Mouse (Mus musculus): ENCODE measurements around the gene Magi1. TPM values are rescaled to one million over a fixed set of nuclear protein-coding genes. Genes with fewer than 3 reads are reported as not detected.

The Magi1 gene
- total and polyA plus RNA-seq, 3 experiments, result not detected

- no peak overlapping the region for H3K27ac ChIP-seq (ENCODE audit: control insufficient read depth, low read depth, low read length)
- no peak overlapping the region for H3K9ac ChIP-seq (ENCODE audit: control insufficient read depth, low read depth, low read length, poor library complexity, severe bottlenecking)
- H3K36me3 ChIP-seq (ENCODE audit: control insufficient read depth in 1 of 2, insufficient read depth in 2 of 2, low read length in 2 of 2), result no peaks in the 10 kb centered on the region
- no peaks in the 10 kb centered on the region for H3K4me1 ChIP-seq (ENCODE audit: control insufficient read depth in 1 of 2, insufficient read depth in 2 of 2, low read length in 2 of 2)
- no peaks in the 10 kb centered on the region for H3K27me3 ChIP-seq (ENCODE audit: control insufficient read depth in 1 of 2, insufficient read depth in 2 of 2, low read length in 2 of 2)
- H3K4me3 ChIP-seq (ENCODE audit: control insufficient read depth in 1 of 2, insufficient read depth in 1 of 2, low read depth in 2 of 2, low read length in 2 of 2), result no peak overlapping the region
- H3K9me3 ChIP-seq (replicated peaks; ENCODE audit: insufficient read depth, low read length), result no peaks in the 10 kb centered on the region
- no peak for TF ChIP-seq RAD21 (IDR thresholded peaks at IDR 0.05; ENCODE audit: low read depth, low read length)
- TF ChIP-seq MAZ (IDR thresholded peaks at IDR 0.05; ENCODE audit: low read depth, low read length), result no peak
- TF ChIP-seq CTCF (IDR thresholded peaks at IDR 0.05 in 2 of 3, conservative IDR thresholded peaks at IDR 0.05 in 1 of 3; ENCODE audit: control insufficient read depth in 1 of 3, insufficient read depth in 1 of 3, low read depth in 2 of 3, low read length in 3 of 3, poor library complexity in 1 of 3, severe bottlenecking in 1 of 3), result no peak
- TF ChIP-seq UBTF (IDR thresholded peaks at IDR 0.05; ENCODE audit: borderline replicate concordance, insufficient read depth, low read depth, low read length), result no peak
- no peak for TF ChIP-seq MEF2A (IDR thresholded peaks at IDR 0.05; ENCODE audit: extremely low read depth, insufficient replicate concordance, low read depth, low read length, poor library complexity, severe bottlenecking)
- no peak for DNase-seq (ENCODE audit: low read depth, low spot score)
- no peaks in the 10 kb centered on the region for H3K79me2 ChIP-seq (ENCODE audit: control insufficient read depth, insufficient read depth, low read length, poor library complexity)
Measured at GRCm38 (mm10) chr6:94111833-94112232, 171.9 kb downstream of the Magi1 start.

GRCm38 (mm10) chr6:94107401-94108107 lies 176.2 kb downstream of the Magi1 start:
- H3K27ac ChIP-seq (ENCODE audit: control insufficient read depth, low read depth, low read length), result no peak overlapping the region
- no peak overlapping the region for H3K4me3 ChIP-seq (ENCODE audit: control insufficient read depth in 1 of 2, insufficient read depth in 1 of 2, low read depth in 2 of 2, low read length in 2 of 2)
- no peaks in the 10 kb centered on the region for H3K79me2 ChIP-seq (ENCODE audit: control insufficient read depth, insufficient read depth, low read length, poor library complexity)
- no peak for DNase-seq (ENCODE audit: low read depth, low spot score)
- no peaks in the 10 kb centered on the region for H3K4me1 ChIP-seq (ENCODE audit: control insufficient read depth in 1 of 2, insufficient read depth in 2 of 2, low read length in 2 of 2)
- H3K9ac ChIP-seq (ENCODE audit: control insufficient read depth, low read depth, low read length, poor library complexity, severe bottlenecking), result no peak overlapping the region
- no peaks in the 10 kb centered on the region for H3K9me3 ChIP-seq (replicated peaks; ENCODE audit: insufficient read depth, low read length)
- no peak for TF ChIP-seq KAT2A (conservative IDR thresholded peaks at IDR 0.05; ENCODE audit: low read depth, low read length)
- TF ChIP-seq RAD21 (IDR thresholded peaks at IDR 0.05; ENCODE audit: low read depth, low read length), result no peak
- TF ChIP-seq TBP (IDR thresholded peaks at IDR 0.05; ENCODE audit: low read depth, low read length), result no peak
- no peak for TF ChIP-seq MEF2A (IDR thresholded peaks at IDR 0.05; ENCODE audit: extremely low read depth, insufficient replicate concordance, low read depth, low read length, poor library complexity, severe bottlenecking)
- TF ChIP-seq ZKSCAN1 (IDR thresholded peaks at IDR 0.05; ENCODE audit: low read depth, low read length), result no peak
- TF ChIP-seq CTCF (IDR thresholded peaks at IDR 0.05 in 2 of 3, conservative IDR thresholded peaks at IDR 0.05 in 1 of 3; ENCODE audit: control insufficient read depth in 1 of 3, insufficient read depth in 1 of 3, low read depth in 2 of 3, low read length in 3 of 3, poor library complexity in 1 of 3, severe bottlenecking in 1 of 3), result no peak
- TF ChIP-seq EP300 (IDR thresholded peaks at IDR 0.05; ENCODE audit: low read depth in 1 of 2, low read length in 2 of 2), result no peak
- TF ChIP-seq SMC3 (IDR thresholded peaks at IDR 0.05; ENCODE audit: low read depth, low read length), result no peak
- TF ChIP-seq HCFC1 (IDR thresholded peaks at IDR 0.05; ENCODE audit: low read depth, low read length), result no peak
- TF ChIP-seq NRF1 (IDR thresholded peaks at IDR 0.05; ENCODE audit: insufficient read depth, low read depth, low read length, poor library complexity, severe bottlenecking), result no peak
- no peak for TF ChIP-seq NELFE (IDR thresholded peaks at IDR 0.05; ENCODE audit: low read depth, low read length)
- TF ChIP-seq ZC3H11A (IDR thresholded peaks at IDR 0.05; ENCODE audit: low read depth, low read length), result no peak
- no peaks in the 10 kb centered on the region for H3K27me3 ChIP-seq (ENCODE audit: control insufficient read depth in 1 of 2, insufficient read depth in 2 of 2, low read length in 2 of 2)
- H3K36me3 ChIP-seq (ENCODE audit: control insufficient read depth in 1 of 2, insufficient read depth in 2 of 2, low read length in 2 of 2), result no peaks in the 10 kb centered on the region

All from MEL (cell line).